Mouse (Mus musculus): ENCODE results near the gene Plppr3. TPM values are rescaled to one million over a fixed set of nuclear protein-coding genes. Genes with fewer than 3 reads are reported as not detected.
A peak's percentile ranks its signal among the peaks of the same experiment; 100 is the strongest.

Gene Plppr3
- total and polyA plus RNA-seq, 3 experiments = 0.85 to 6.2 TPM; not detected in 1

- Histone ChIP-seq H3K79me2 (ENCODE audit: control insufficient read depth, insufficient read depth, low read length, poor library complexity) (peaks cover 51% of the 10 kb centered on the region), H3K9me3 (replicated peaks; ENCODE audit: insufficient read depth, low read length) (no peaks in the 10 kb centered on the region), H3K4me3 (ENCODE audit: control insufficient read depth in 1 of 2, insufficient read depth in 1 of 2, low read depth in 2 of 2, low read length in 2 of 2) (peak overlapping the region; percentile 57 to 62), H3K27me3 (ENCODE audit: control insufficient read depth in 1 of 2, insufficient read depth in 2 of 2, low read length in 2 of 2) (no peaks in the 10 kb centered on the region), H3K4me1 (ENCODE audit: control insufficient read depth in 1 of 2, insufficient read depth in 2 of 2, low read length in 2 of 2) (peaks cover 5 to 37% of the 10 kb centered on the region in 2 experiments), H3K27ac (ENCODE audit: control insufficient read depth, low read depth, low read length) (peak overlapping the region; percentile 96), H3K36me3 (ENCODE audit: control insufficient read depth in 1 of 2, insufficient read depth in 2 of 2, low read length in 2 of 2) (peaks cover 3 to 27% of the 10 kb centered on the region in 2 experiments), H3K9ac (ENCODE audit: control insufficient read depth, low read depth, low read length, poor library complexity, severe bottlenecking) (peak overlapping the region; percentile 85)
- TF ChIP-seq JUND (IDR thresholded peaks at IDR 0.05; ENCODE audit: low read depth, low read length) (no peak), EP300 (IDR thresholded peaks at IDR 0.05; ENCODE audit: low read depth in 1 of 2, low read length in 2 of 2) (no peak), GATA1 (IDR thresholded peaks at IDR 0.05; ENCODE audit: low read depth, low read length) (0 out of 2 replicates have a peak, but pooled peaks have one; percentile 35)
- no peak for DNase-seq (ENCODE audit: low read depth, low spot score)
Observed at GRCm38 (mm10) chr10:79852827-79853226, 21.6 kb downstream of the Plppr3 start.

- peak overlapping the region; percentile 96 for H3K27ac ChIP-seq (ENCODE audit: control insufficient read depth, low read depth, low read length)
- peaks cover 4 to 31% of the 10 kb centered on the region in 2 experiments for H3K4me1 ChIP-seq (ENCODE audit: control insufficient read depth in 1 of 2, insufficient read depth in 2 of 2, low read length in 2 of 2)
- H3K36me3 ChIP-seq (ENCODE audit: control insufficient read depth in 1 of 2, insufficient read depth in 2 of 2, low read length in 2 of 2) = peaks cover 3 to 22% of the 10 kb centered on the region in 2 experiments; a peak in 3 of 4 replicates
- no peaks in the 10 kb centered on the region for H3K9me3 ChIP-seq (replicated peaks; ENCODE audit: insufficient read depth, low read length)
- peaks cover 45% of the 10 kb centered on the region for H3K79me2 ChIP-seq (ENCODE audit: control insufficient read depth, insufficient read depth, low read length, poor library complexity)
- peak; percentile 43 for DNase-seq (ENCODE audit: low read depth, low spot score)
- H3K27me3 ChIP-seq (ENCODE audit: control insufficient read depth in 1 of 2, insufficient read depth in 2 of 2, low read length in 2 of 2) = no peaks in the 10 kb centered on the region
- TF ChIP-seq NELFE (IDR thresholded peaks at IDR 0.05; ENCODE audit: low read depth, low read length) = 0 out of 2 replicates have a peak, but pooled peaks have one; percentile 11
- 0 out of 2 replicates have a peak, but pooled peaks have one; percentile 8 for TF ChIP-seq TBP (IDR thresholded peaks at IDR 0.05; ENCODE audit: low read depth, low read length)
- no peak for TF ChIP-seq MEF2A (IDR thresholded peaks at IDR 0.05; ENCODE audit: extremely low read depth, insufficient replicate concordance, low read depth, low read length, poor library complexity, severe bottlenecking)
- no peak for TF ChIP-seq TAL1 (IDR thresholded peaks at IDR 0.05; ENCODE audit: low read length)
- no peak for TF ChIP-seq RAD21 (IDR thresholded peaks at IDR 0.05; ENCODE audit: low read depth, low read length)
- TF ChIP-seq SIN3A (IDR thresholded peaks at IDR 0.05; ENCODE audit: low read length) = no peak
- TF ChIP-seq TCF12 (IDR thresholded peaks at IDR 0.05; ENCODE audit: low read depth, low read length) = 0 out of 2 replicates have a peak, but pooled peaks have one; percentile 17
- TF ChIP-seq MYC (IDR thresholded peaks at IDR 0.05; ENCODE audit: low read depth, low read length) = no peak
- no peak for TF ChIP-seq MAZ (IDR thresholded peaks at IDR 0.05; ENCODE audit: low read depth, low read length)
- no peak for TF ChIP-seq ELF1 (IDR thresholded peaks at IDR 0.05; ENCODE audit: low read depth, low read length)
- no peak for TF ChIP-seq RCOR1 (IDR thresholded peaks at IDR 0.05; ENCODE audit: low read depth, low read length)
- H3K4me3 ChIP-seq (ENCODE audit: control insufficient read depth in 1 of 2, insufficient read depth in 1 of 2, low read depth in 2 of 2, low read length in 2 of 2) = peak overlapping the region; percentile 57 to 62
- peak overlapping the region; percentile 85 for H3K9ac ChIP-seq (ENCODE audit: control insufficient read depth, low read depth, low read length, poor library complexity, severe bottlenecking)
Observed at GRCm38 (mm10) chr10:79852107-79852789, 22.2 kb downstream of the Plppr3 start.

All from MEL (cell line).